Mouse (Mus musculus): Measurements from ENCODE around the gene Polr2h.

The Polr2h gene

GRCm38 (mm10) chr16:20701729-20702521, 15.5 kb upstream of the Polr2h start:
- no peak for DNase-seq (ENCODE audit: low spot score)

GRCm38 (mm10) chr16:20702522-20702893, 15.0 kb upstream of the Polr2h start:
- peak; percentile 71 for DNase-seq (ENCODE audit: low spot score)

GRCm38 (mm10) chr16:20703071-20703470, 14.4 kb upstream of the Polr2h start:
- no peak for DNase-seq (ENCODE audit: low spot score)

GRCm38 (mm10) chr16:20703699-20704400, 13.6 kb upstream of the Polr2h start:
- no peak for DNase-seq (ENCODE audit: low spot score)

- no peak for DNase-seq (ENCODE audit: low spot score)
Observed at GRCm38 (mm10) chr16:20705786-20706185, 11.7 kb upstream of the Polr2h start.

- no peak for DNase-seq (ENCODE audit: low spot score)
Observed at GRCm38 (mm10) chr16:20706407-20707055, 10.9 kb upstream of the Polr2h start.

- no peak for DNase-seq (ENCODE audit: low spot score)
Observed at GRCm38 (mm10) chr16:20708220-20708938, 9.1 kb upstream of the Polr2h start.

- DNase-seq (ENCODE audit: low spot score), result no peak
Observed at GRCm38 (mm10) chr16:20708939-20709734, 8.3 kb upstream of the Polr2h start.

GRCm38 (mm10) chr16:20710370-20710769, 7.1 kb upstream of the Polr2h start:
- no peak for DNase-seq (ENCODE audit: low spot score)

- no peak for DNase-seq (ENCODE audit: low spot score)
Observed at GRCm38 (mm10) chr16:20710810-20711209, 6.7 kb upstream of the Polr2h start.

GRCm38 (mm10) chr16:20712190-20712589, 5.3 kb upstream of the Polr2h start:
- DNase-seq (ENCODE audit: low spot score), result no peak

- DNase-seq (ENCODE audit: low spot score), result no peak
Observed at GRCm38 (mm10) chr16:20712889-20713288, 4.6 kb upstream of the Polr2h start.

- DNase-seq (ENCODE audit: low spot score), result no peak
Observed at GRCm38 (mm10) chr16:20714307-20715080, 3.0 kb upstream of the Polr2h start.

GRCm38 (mm10) chr16:20715161-20715560, 2.3 kb upstream of the Polr2h start:
- no peak for DNase-seq (ENCODE audit: low spot score)

- no peak for DNase-seq (ENCODE audit: low spot score)
Observed at GRCm38 (mm10) chr16:20715566-20715965, 1.9 kb upstream of the Polr2h start.

- DNase-seq (ENCODE audit: low spot score), result peak; percentile 70
Observed at GRCm38 (mm10) chr16:20715976-20716840, 1.3 kb upstream of the Polr2h start.

- DNase-seq (ENCODE audit: low spot score), result no peak
Observed at GRCm38 (mm10) chr16:20716841-20717180, 654 bp upstream of the Polr2h start.

- DNase-seq (ENCODE audit: low spot score), result no peak
Observed at GRCm38 (mm10) chr16:20717978-20718670, 659 bp downstream of the Polr2h start.

- DNase-seq (ENCODE audit: low spot score), result no peak
Observed at GRCm38 (mm10) chr16:20721808-20722207, 4.3 kb downstream of the Polr2h start.
